Mouse (Mus musculus) large intestine, adult 2 months (tissue): Measurements from ENCODE around the gene Dck. TPM values are rescaled to one million over a fixed set of nuclear protein-coding genes. Genes with fewer than 3 reads are reported as not detected.

Source experiments
- polyA plus RNA-seq: library from polyadenylated mRNA; depleted of rRNA; stranded (reverse); fragments of >200 nt; gene quantifications from 2 replicates; pipeline ENCODE4 v1.2.3, GENCODE M21; 2012; rRNA removed

Dck gene
- polyA plus RNA-seq, 1 experiment: 4.1 TPM

Other genes with a start within 250 kb of the Dck start
- 949 and 1,956 TPM in 2 replicates for gene Jchain, start 237.1 kb upstream of the Dck start, polyA plus RNA-seq
- gene Utp3, start 210.5 kb upstream of the Dck start, polyA plus RNA-seq: 6.0 and 7.8 TPM in 2 replicates
- 4.9 and 7.6 TPM in 2 replicates for gene Rufy3, start 200.0 kb upstream of the Dck start, polyA plus RNA-seq
- 11.4 and 15.7 TPM in 2 replicates for gene Grsf1, start 88.8 kb upstream of the Dck start, polyA plus RNA-seq
- 4.0 and 5.7 TPM in 2 replicates for gene Mob1b, start 44.1 kb upstream of the Dck start, polyA plus RNA-seq
- 13.1 and 21.0 TPM in 2 replicates for gene Slc4a4, start 121.8 kb downstream of the Dck start, polyA plus RNA-seq